Mouse (Mus musculus) lung, postnatal 0 days (tissue): Measurements from ENCODE around the gene Ttbk2.

Experiments
- CTCF ChIP-seq: IDR thresholded peaks from 2 replicates; pipeline ENCODE4 v1.5.1; 2016; ENCODE audit warnings: antibody characterized with exemption, mild to moderate bottlenecking
- EP300 ChIP-seq: IDR thresholded peaks from 2 replicates; pipeline ENCODE4 v1.6.1; 2016; ENCODE audit warnings: antibody characterized with exemption, mild to moderate bottlenecking, control low read depth

- TF ChIP-seq CTCF (no peak), EP300 (no peak)
Measured at GRCm38 (mm10) chr2:120722491-120722890, 127.9 kb downstream of the Ttbk2 start.
